Mouse (Mus musculus) midbrain, embryonic 14.5 days (tissue): ENCODE results near the gene Ccdc9. TPM values are rescaled to one million over a fixed set of nuclear protein-coding genes. Genes with fewer than 3 reads are reported as not detected.

Experiments
- ATAC-seq: fragments of 200-750 bp; cut with Nextera tagmentation; 2 replicates; pipeline ENCODE4 v1.8.0; 2017; ENCODE audit warnings: moderate number of reproducible peaks, moderate library complexity; ENCODE audit not compliant: low FRiP score, low TSS enrichment
- DNase-seq: peaks from one replicate; pipeline ENCODE4 v3.0.0-alpha.2; 2015
- H3K27ac ChIP-seq: fragments of 300-500 bp; sonication (generic); replicated peaks from 2 replicates; pipeline ENCODE4 v1.5.1; 2014; ENCODE audit warnings: mild to moderate bottlenecking, low read depth, low read length, moderate library complexity
- H3K27me3 ChIP-seq: fragments of 300-500 bp; sonication (generic); 2 replicates; pipeline ENCODE4 v1.6.1; 2014; ENCODE audit warnings: low read length, control low read depth, mixed read lengths; ENCODE audit not compliant: control insufficient read depth, insufficient read depth
- H3K36me3 ChIP-seq: fragments of 300-500 bp; sonication (generic); 2 replicates; pipeline ENCODE4 v1.6.1; 2014; ENCODE audit warnings: low read length, control low read depth; ENCODE audit not compliant: control insufficient read depth, insufficient read depth
- H3K4me1 ChIP-seq: fragments of 300-500 bp; sonication (generic); 2 replicates; pipeline ENCODE4 v1.6.1; 2014; ENCODE audit warnings: mild to moderate bottlenecking, antibody characterized with exemption, low read length, control low read depth; ENCODE audit not compliant: control insufficient read depth, insufficient read depth
- H3K4me2 ChIP-seq: fragments of 300-500 bp; sonication (generic); 2 replicates; pipeline ENCODE4 v1.6.1; 2014; ENCODE audit warnings: mild to moderate bottlenecking, low read length, moderate library complexity
- H3K4me3 ChIP-seq: fragments of 300-500 bp; sonication (generic); replicated peaks from 2 replicates; pipeline ENCODE4 v1.5.1; 2014; ENCODE audit warnings: low read depth, low read length
- H3K9ac ChIP-seq: fragments of 300-500 bp; sonication (generic); replicated peaks from 2 replicates; pipeline ENCODE4 v1.6.1; 2014; ENCODE audit warnings: mild to moderate bottlenecking, low read length, moderate library complexity
- H3K9me3 ChIP-seq: fragments of 300-500 bp; sonication (generic); 2 replicates; pipeline ENCODE4 v1.6.1; 2016; ENCODE audit warnings: low read length, control low read depth, mixed read lengths; ENCODE audit not compliant: control insufficient read depth
- WGBS: fragments of 180-500 bp; shearing (Covaris S2); extraction: QIAGEN DNeasy Blood & Tissue Kit; methylation state at CpG from one replicate; pipeline ENCODE4 v1.1.7; 2014; 5-methylcytosine and 5-hydroxymethylcytosine counted together
- polyA plus RNA-seq: library from polyadenylated mRNA; unstranded; fragments of >200 nt; fragmentation: Nextera tagmentation; extraction: Ambion mirVana; gene quantifications from 2 replicates; pipeline ENCODE4 v1.2.1, GENCODE M21; 2014

The Ccdc9 gene
- polyA plus RNA-seq, 1 experiment from 2014 or later = 17.6 TPM

GRCm38 (mm10) chr7:16254195-16254594 lies 32.4 kb downstream of the Ccdc9 start:
- Histone ChIP-seq H3K9ac (no peak overlapping the region), H3K36me3 (no peaks in the 10 kb centered on the region), H3K27me3 (no peaks in the 10 kb centered on the region), H3K27ac (no peak overlapping the region), H3K4me1 (no peaks in the 10 kb centered on the region), H3K9me3 (no peaks in the 10 kb centered on the region), H3K4me2 (no peak overlapping the region), H3K4me3 (no peak overlapping the region)
- ATAC-seq = no peak
- 78% methylated on average over 4 of the region's 4 CpGs for WGBS
- no peak for DNase-seq

- H3K27me3 ChIP-seq = no peaks in the 10 kb centered on the region
- ATAC-seq (no peak), DNase-seq (no peak)
- no peaks in the 10 kb centered on the region for H3K36me3 ChIP-seq
- no peak overlapping the region for H3K4me3 ChIP-seq
- H3K27ac ChIP-seq = no peak overlapping the region
- no peaks in the 10 kb centered on the region for H3K4me1 ChIP-seq
- H3K4me2 ChIP-seq = no peak overlapping the region
- 91% methylated on average over 5 of the region's 5 CpGs for WGBS
- no peaks in the 10 kb centered on the region for H3K9me3 ChIP-seq
- H3K9ac ChIP-seq = no peak overlapping the region
These were observed 35.9 kb downstream of the Ccdc9 start for GRCm38 (mm10) chr7:16250687-16251086.

GRCm38 (mm10) chr7:16245958-16246357 lies 40.6 kb downstream of the Ccdc9 start:
- no peak overlapping the region for H3K9ac ChIP-seq
- ATAC-seq = no peak
- no peaks in the 10 kb centered on the region for H3K27me3 ChIP-seq

GRCm38 (mm10) chr7:16244067-16244466 lies 42.5 kb downstream of the Ccdc9 start, which contains the start of gene C5ar2:
Gene C5ar2, minus strand, starts transcription at chr7:16244154.
- Histone ChIP-seq H3K27ac (no peak within 1 kb of the TSS), H3K9me3 (no peaks in the 10 kb centered on the region), H3K4me3 (no peak within 1 kb of the TSS), H3K9ac (no peak within 1 kb of the TSS), H3K27me3 (no peaks in the 10 kb centered on the region), H3K4me2 (no peak within 1 kb of the TSS), H3K36me3 (no peaks in the 10 kb centered on the region), H3K4me1 (no peaks in the 10 kb centered on the region)
- 90% methylated on average over 5 of the region's 5 CpGs for WGBS
- no peak for ATAC-seq
- DNase-seq = no peak

More at GRCm38 (mm10) chr7:16245958-16246357, 40.6 kb downstream of the Ccdc9 start:
- Histone ChIP-seq H3K36me3 (no peaks in the 10 kb centered on the region), H3K9me3 (no peaks in the 10 kb centered on the region), H3K4me2 (no peak overlapping the region), H3K4me3 (no peak overlapping the region), H3K4me1 (no peaks in the 10 kb centered on the region), H3K27ac (no peak overlapping the region)
- WGBS = 55% methylated on average over 2 of the region's 4 CpGs
- DNase-seq = no peak

- Histone ChIP-seq H3K36me3 (no peaks in the 10 kb centered on the region), H3K9me3 (no peaks in the 10 kb centered on the region), H3K9ac (no peak overlapping the region), H3K4me3 (no peak overlapping the region), H3K4me1 (no peaks in the 10 kb centered on the region), H3K27ac (no peak overlapping the region), H3K4me2 (no peak overlapping the region), H3K27me3 (no peaks in the 10 kb centered on the region)
- ATAC-seq = no peak
- no peak for DNase-seq
- 92% methylated on average over 6 of the region's 6 CpGs for WGBS
These were observed 44.4 kb downstream of the Ccdc9 start for GRCm38 (mm10) chr7:16242198-16242597.

- Histone ChIP-seq H3K4me2 (no peak overlapping the region), H3K36me3 (no peaks in the 10 kb centered on the region), H3K4me1 (no peaks in the 10 kb centered on the region), H3K4me3 (no peak overlapping the region), H3K9ac (no peak overlapping the region), H3K9me3 (no peaks in the 10 kb centered on the region), H3K27ac (no peak overlapping the region), H3K27me3 (no peaks in the 10 kb centered on the region)
- no peak for ATAC-seq
- WGBS = 67% methylated on average over 11 of the region's 11 CpGs
- DNase-seq = no peak
These were observed 44.8 kb downstream of the Ccdc9 start for GRCm38 (mm10) chr7:16241787-16242186.

DNA sequence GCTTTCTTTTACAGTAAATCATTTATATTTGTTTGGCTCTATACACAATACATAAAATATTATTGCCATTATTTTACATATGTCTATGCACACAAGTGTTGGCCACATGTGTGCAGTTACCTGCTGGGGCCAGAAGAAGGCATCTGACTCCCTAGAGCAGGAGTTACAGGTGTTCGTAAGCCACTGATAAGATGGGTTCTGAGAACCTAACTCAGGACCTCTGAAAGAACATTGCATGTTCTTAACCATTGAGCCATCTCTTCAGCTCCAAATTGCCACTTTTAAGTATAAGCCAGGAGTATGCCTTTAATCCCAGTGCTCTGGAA lies 45.7 kb downstream of the Ccdc9 start:
- H3K4me3 ChIP-seq = no peak overlapping the region
- no peaks in the 10 kb centered on the region for H3K36me3 ChIP-seq
- DNase-seq = no peak
- WGBS = 100% methylated on average over 1 of the region's 1 CpGs
- H3K4me2 ChIP-seq = no peak overlapping the region
- H3K9ac ChIP-seq = no peak overlapping the region
- no peak overlapping the region for H3K27ac ChIP-seq
- no peaks in the 10 kb centered on the region for H3K9me3 ChIP-seq
- no peaks in the 10 kb centered on the region for H3K27me3 ChIP-seq
- ATAC-seq = no peak
- no peaks in the 10 kb centered on the region for H3K4me1 ChIP-seq

DNA sequence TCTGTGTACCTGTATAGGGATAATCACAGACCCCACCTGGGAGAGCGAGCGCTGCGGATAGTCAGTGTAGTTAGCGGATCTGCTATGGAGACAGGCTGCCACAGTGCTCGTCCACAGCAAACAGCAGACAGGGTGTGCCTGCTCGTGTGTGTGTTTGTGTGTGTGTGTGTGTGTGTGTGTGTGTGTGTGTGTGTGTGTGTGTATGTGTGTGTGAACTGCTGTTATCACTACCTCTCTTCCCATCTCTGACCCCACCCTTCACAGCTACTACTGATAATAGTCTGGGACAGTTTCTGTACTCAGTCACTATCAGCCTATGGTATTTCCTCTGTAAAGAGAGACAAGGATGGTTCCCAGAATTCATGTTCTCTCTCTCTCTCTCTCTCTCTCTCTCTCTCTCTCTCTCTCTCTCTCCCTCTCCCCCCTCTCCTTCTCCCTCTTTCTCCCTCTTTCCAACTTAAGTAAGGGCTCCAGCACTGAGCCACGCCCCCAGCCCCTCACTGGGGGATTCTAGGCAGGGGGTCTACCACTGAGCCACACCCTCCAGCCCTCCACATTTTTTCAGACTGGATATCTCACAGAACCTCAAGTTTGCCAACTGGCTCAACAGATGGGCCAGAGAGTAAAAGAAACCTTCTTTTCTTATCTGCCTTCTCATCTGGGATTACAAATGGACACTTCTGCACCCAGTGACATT lies 46.2 kb downstream of the Ccdc9 start:
- Histone ChIP-seq H3K9me3 (no peaks in the 10 kb centered on the region), H3K4me2 (no peak overlapping the region), H3K36me3 (no peaks in the 10 kb centered on the region), H3K27ac (no peak overlapping the region), H3K27me3 (no peaks in the 10 kb centered on the region), H3K4me3 (no peak overlapping the region), H3K4me1 (no peaks in the 10 kb centered on the region), H3K9ac (no peak overlapping the region)
- ATAC-seq = no peak
- WGBS = 77% methylated on average over 7 of the region's 7 CpGs
- DNase-seq = no peak

DNA sequence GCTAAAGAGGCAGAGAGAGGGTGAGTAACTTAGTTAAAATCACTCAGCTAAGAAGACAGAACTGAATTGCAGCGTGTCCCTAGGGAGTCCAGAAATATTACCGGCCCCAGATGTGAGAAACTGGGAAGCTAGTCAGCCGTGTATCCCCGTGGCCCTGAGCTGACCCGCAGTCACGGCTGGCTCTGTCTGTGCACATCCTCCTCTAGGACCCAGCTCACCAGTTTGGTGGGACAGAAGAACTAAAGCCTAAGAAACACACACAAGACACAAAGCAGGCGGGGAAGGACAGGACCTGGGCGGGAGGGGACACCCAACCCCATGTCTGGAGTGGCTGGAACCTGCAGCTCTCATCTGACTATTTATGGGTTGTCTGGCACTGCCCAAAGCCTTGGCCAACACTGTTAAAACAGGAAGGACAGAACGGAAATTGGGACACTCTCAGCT lies 47.0 kb downstream of the Ccdc9 start:
- DNase-seq (no peak), ATAC-seq (no peak)
- no peaks in the 10 kb centered on the region for H3K4me1 ChIP-seq
- H3K36me3 ChIP-seq = no peaks in the 10 kb centered on the region
- no peaks in the 10 kb centered on the region for H3K9me3 ChIP-seq
- H3K27me3 ChIP-seq = no peaks in the 10 kb centered on the region
- H3K27ac ChIP-seq = no peak overlapping the region
- WGBS = 65% methylated on average over 9 of the region's 9 CpGs
- H3K4me2 ChIP-seq = no peak overlapping the region
- no peak overlapping the region for H3K9ac ChIP-seq
- no peak overlapping the region for H3K4me3 ChIP-seq
